Mouse (Mus musculus) layer of hippocampus, postnatal 14 days (tissue): Measurements from ENCODE around the gene Golim4. TPM values are rescaled to one million over a fixed set of nuclear protein-coding genes. Genes with fewer than 3 reads are reported as not detected.
A peak's percentile ranks its signal among the peaks of the same experiment; 100 is the strongest.
"Not testable (repeated sequence)": the region's sequence is repeated elsewhere in the genome, so short reads cannot be mapped to it uniquely, and the experiment has no call there.

Experiments
- DNase-seq, 2 experiments: peaks; one replicate each; pipeline ENCODE4 v3.0.0; 2021 to 2022; ENCODE audit warnings: low spot score in 2 of 2, mixed read lengths in 1 of 2
- long read RNA-seq, 2 experiments: library from polyadenylated mRNA; stranded (forward); transcript quantifications; one replicate each; pipeline ENCODE4 v2.0.0; 2021
- total RNA-seq, 2 experiments: library from RNA; stranded (reverse); gene quantifications; 2 replicates each; pipeline ENCODE4 v1.2.3; 2021

The Golim4 gene
- 10 to 100 TPM; 26.3 to 27.6 TPM for total RNA-seq
- long read RNA-seq, experiment 1, full-length matches to known transcripts: 15 of 19 reads
- long read RNA-seq, experiment 1, partial matches to known transcripts: 4 of 19 reads
- long read RNA-seq, experiment 1, other reads (novel, unspliced or antisense): 0 of 19 reads
- long read RNA-seq, experiment 2, full-length matches to known transcripts: 14 of 16 reads
- long read RNA-seq, experiment 2, partial matches to known transcripts: 1 of 16 reads
- long read RNA-seq, experiment 2, other reads (novel, unspliced or antisense): 1 of 16 reads

DNA sequence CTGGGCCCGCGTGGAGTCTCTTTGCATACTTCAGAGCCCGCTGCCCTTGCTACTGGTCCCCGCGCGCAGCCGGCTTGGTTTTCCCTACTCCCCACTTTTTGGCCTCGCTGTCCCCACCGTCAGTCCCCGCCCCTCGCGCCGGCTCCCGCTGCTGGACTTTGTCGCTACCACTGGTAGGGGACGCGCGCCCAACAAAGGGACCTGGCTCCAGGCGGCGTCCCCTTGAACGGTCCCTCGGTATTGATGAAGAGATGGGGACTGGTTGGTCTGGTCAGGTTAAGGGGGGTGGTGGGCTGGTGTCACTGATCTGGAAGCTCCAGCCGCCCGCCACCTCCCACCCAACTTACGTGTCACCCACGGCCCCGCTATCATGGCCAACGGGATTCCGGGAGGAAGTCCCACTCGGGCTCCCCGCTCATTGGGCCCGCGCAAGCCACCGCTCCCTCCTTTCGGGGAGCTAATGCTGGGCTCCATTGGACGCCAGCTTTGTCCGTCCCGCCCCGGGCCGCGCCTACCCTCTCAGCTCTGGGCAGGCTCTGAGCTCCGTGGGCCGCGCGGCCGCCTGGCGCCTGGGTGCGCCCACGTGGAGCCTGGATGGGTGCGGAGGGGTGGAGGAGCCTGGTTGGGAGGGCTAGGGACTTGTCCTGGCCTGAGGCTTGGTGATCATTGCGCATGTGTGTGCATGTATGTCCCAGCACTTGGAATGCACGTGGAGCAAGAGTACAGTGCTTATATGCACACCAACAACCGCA lies at the start of gene Golim4:
TSS of gene Golim4 (minus strand) at position 399 of the 752 bp plus-strand sequence.
- DNase-seq: peak; percentile 91 to 95

DNA sequence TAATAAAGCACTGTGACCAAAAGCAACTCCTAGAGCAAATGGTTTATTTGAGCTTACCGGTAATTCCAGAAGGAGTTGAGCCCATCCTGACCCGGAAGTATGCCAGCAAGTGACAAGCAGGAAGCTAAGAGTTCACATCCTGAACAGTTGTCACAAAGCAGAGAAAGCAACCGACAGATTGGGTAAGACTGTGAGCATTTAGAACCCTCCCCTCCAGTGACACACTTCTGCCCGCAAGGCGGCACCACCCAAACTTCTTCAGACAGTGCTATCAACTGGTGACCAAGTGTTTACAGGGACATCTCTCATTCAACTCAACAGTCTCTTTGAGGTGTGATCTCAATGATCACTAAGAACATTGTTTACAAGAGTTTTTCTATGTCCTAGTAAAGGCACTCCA lies 48.9 kb upstream of the Golim4 start:
- DNase-seq: no peak

DNA sequence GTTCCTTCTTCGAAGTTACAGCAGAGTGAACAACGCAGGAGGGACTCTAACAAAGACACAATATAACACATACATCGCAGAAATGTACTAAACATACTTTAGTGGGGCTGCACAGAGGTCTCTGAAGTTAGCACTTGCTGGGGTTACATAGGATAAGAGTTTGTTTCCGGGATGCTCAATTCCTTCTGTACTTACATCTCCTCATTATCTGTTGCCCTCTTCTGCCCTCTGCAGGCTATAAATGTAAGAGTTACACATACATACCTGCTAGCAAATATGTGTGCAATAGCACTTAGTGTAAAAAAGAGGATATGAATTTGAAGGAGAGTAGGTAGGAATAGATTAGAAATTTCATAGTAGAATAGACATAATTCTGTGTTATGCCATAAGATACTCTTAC lies 44.4 kb upstream of the Golim4 start:
- peak; percentile 6 to 73 for DNase-seq

DNA sequence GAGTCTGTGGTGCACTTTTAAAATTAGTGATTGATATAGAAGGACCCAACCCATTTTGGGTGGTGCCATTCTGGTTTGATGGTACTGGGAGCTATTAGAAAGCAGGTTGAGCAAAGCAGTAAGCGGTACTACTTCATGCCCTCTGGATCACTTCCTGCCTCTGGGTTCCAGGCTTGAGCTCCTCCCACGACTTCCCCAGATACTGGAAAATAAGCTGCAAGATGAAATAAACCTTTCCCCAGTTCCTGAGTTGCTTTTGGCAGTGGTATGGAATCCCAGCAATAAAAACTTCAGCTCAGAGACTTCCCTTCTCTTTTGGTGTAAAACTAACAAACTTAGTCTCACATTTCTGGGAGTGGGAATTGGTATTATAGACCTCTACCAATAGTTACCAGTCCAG lies 43.7 kb upstream of the Golim4 start:
- no peak for DNase-seq

DNA sequence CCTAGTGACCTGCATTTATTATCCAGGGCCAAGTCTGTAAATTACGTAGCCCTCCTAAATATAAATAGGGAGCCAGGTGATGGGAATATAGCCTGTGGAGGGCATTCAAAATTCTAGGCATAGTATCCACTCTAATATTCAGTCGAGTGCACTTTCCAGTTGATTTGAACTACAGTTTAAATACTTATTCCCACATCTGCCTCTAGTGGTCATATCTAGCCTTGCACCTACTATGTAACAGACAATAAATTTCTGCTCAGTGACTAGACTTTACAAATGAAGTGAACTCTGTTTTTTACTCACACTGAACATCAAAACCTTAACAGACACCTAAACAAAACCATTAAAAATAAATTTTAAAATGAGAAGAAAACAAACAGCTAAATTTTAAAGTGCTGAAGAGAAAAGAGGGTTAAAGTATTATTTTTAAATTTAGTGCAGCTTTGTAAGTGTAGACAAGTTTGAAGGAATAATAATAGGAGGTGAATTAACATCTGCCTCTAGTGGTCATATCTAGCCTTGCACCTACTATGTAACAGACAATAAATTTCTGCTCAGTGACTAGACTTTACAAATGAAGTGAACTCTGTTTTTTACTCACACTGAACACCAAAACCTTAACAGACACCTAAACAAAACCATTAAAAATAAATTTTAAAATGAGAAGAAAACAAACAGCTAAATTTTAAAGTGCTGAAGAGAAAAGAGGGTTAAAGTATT lies 24.4 kb upstream of the Golim4 start:
- DNase-seq: peak in 1 of 2 experiments; percentile 4

DNA sequence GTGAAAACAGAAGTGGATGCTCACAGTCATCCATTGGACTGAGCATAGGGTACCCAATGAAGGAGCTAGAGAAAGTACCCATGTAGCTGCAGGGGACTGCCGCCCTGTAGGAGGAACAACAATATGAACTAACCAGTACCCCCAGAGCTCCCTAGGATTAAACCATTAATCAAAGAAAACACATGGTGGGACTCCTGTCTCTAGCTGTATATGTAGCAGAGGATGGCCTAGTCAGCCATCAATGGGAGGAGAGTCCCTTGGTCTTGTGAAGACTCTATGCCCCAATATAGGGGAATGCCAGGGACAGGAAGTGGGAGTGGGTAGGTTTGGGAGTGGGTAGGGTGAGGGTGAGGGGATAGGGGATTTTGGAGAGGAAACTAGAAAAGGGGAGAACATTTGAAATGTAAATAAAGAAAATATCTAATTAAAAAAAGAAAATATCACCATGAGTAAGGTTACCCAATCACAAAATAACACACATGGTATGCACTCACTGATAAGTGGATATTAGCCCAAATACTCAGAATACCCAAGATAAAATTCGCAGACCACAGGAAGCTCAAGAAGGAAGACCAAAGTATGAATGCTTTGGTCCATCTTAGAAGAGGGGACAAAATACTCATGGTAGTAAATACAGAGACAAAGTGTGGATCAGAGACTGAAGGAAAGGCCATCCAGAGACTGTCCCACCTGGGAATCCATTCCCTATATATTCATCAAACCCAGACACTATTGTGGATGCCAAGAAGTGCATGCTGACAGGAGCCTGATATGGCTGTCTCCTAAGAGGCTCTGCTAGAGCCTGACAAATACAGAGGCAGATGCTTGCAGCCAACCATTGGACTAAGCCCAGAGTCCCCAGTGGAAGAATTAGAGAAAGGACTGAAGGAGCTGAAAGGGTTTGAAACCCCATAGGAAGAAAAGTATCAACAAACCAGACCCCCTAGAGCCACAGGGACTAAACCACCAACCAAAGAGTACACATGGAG lies 6.3 kb upstream of the Golim4 start:
- DNase-seq: not testable (repeated sequence)

DNA sequence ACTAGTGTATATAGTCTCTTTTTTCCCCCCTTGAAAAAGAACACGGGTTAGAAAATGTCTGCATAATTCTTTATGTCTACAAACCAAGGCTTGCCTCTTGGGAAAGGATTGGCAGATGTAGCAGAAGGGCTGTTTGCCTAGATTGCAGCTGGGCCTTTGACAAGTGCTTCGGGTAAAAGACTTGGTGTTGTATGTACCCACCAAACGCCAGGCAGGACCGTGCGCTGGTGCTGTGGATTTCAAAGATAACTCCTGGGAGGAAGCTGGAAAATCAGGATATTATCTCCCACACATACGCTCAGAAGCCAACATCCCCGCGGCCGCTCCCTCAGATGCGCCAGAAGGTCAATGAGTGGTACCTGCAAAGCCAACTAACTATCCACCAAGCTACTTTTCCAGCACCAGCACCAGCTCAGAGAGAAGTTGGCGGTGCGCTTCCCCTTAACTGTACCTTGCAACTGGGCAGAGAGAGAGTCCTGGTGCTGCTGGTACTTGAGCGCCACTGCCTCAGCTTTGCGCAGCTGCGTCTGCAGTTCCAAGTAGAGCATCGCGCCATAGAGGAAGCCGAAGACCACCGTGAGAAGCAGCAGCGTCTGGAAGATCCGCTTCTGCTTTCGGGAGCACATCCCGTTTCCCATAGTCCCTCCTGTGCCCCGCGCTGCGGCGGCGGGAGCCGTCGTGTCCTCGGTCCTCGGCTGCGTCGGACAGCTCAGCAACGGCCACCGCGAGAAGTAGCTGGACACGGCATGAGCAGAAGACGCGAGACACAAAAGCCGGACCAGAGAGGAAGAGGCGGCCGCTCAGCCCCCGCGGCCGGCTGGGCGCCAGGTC lies 873 bp downstream of the Golim4 start:
- DNase-seq: peak; percentile 15 to 36

DNA sequence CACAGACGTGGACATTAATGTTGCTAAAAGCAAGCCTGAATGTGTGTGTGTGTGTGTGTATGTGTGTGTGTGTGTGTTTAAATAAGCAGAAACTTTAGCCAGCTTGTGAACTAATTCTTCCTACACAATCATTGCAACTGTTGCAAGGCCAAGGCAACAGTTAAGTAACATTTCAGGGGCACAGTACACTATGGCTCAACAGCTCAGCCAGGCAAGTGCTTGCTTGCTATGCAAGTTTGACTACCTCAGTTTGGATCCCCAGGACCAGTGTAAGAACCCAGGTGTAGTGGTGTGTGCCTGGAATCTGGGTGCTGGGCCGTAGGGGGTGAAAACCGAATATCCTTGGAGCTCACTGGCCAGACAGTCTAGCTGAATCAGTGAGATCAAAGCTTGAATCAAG lies 2.6 kb downstream of the Golim4 start:
- DNase-seq: no peak

DNA sequence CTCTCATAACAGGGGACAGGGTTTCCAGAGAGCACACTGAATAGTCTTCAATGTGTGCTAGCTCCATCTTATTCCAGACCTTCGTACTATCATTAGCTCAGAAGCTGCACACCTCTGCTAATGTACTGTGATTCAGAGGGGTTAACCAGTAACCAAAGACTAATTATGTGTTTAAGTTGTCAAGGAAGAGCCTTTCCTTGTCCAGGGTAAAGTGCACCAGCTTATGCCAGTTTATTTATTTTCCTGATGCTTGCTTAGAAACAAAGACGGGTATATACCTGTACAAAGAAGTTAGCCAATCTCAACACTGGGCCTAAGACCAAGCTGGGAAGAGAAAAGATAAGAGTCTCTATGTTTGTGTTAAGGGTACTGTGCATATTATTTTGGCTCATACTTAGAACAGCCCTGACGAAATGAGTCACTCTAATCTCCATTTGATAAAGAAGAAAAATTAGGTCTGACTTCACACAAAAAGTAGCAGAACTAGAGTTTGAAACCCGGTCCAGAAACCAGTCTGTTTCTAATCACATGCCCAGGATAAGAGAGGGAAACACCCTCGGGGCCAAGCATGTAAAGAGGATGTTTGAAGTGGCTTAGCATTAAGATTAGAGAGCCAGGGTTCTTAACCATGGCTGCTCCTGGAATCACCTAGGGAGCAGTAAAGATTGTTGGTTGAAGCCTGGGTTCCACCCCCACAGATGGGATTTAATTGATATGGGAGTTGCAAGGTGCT lies 4.3 kb downstream of the Golim4 start:
- DNase-seq: no peak

DNA sequence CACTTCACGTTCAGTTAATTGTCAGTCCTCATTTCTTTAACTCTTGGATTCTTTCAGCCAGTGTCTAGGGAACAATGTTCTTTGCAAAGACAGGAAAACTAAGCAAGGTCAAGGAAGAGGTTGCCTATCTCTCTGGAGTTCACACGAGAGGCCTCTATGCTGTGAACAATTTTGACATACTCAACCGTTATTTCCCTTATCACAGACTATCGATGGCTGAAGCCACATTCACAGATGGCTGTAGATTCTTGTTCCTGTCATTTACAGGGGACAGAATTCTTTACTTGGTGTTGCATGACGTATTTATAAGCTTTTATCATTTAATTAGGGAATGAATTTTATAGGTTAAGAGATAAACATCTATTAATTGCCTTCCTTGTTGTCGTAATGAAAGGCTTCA lies 5.9 kb downstream of the Golim4 start:
- DNase-seq: no peak

DNA sequence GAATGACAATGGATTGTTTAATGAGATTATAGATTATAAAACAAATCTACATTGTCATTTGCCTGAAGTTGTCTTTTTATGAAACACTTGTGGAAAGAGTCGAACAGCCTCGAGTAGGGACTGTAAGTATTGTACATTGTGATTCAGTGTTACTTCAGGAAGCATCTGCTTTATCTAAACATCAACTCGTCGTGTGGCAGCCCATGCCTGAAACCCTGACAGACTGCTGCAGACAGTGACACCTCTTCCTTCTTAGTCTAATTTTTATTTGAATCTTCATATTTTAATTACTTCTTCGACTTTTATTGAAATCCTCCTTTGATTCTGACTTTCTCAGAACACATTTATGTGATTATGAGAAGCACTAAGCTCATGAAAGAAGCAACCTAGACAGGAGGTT lies 7.4 kb downstream of the Golim4 start:
- no peak for DNase-seq

DNA sequence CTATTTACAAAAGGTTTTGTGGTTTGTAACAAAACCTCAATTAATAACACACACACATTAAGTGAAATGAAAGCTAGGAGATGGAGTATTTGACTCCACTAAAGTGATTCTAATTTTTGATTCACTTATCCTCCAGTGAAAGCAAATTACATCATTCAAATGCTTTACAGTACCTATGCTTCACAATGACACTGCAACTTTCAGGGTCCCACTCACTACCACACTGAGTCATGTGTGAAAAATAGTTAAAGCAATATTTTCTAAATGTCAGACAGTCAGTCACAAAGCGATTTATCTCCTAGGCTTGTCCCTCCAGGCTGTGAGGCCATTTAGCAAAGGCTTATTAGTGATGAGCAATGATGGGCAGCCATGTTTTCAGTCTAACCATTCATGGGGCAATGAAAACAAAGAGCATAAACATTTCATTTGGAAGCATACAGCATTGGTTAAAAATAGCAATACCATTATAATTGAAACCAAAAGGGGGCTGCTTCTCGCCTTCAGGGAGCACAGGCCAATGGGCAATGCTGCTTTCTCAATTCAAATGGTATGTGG lies 8.1 kb downstream of the Golim4 start:
- DNase-seq: no peak

DNA sequence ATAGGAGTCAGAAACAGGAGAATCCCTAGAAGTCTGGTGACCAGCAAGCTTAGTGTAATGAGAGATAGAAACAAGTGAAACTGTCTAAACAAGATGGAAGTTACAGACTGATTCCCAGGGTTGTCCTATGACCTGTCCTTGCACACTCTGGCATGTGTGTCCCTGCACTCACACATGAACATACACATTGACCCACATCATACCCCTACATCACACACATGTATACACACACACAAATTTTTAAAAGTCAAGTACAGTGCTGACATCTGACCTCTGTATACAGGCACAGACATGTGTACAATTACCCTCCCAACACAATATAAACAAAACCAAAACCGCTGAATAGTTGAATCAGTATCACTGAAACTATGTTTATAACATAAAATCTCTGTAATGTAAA lies 8.7 kb downstream of the Golim4 start:
- DNase-seq: no peak

DNA sequence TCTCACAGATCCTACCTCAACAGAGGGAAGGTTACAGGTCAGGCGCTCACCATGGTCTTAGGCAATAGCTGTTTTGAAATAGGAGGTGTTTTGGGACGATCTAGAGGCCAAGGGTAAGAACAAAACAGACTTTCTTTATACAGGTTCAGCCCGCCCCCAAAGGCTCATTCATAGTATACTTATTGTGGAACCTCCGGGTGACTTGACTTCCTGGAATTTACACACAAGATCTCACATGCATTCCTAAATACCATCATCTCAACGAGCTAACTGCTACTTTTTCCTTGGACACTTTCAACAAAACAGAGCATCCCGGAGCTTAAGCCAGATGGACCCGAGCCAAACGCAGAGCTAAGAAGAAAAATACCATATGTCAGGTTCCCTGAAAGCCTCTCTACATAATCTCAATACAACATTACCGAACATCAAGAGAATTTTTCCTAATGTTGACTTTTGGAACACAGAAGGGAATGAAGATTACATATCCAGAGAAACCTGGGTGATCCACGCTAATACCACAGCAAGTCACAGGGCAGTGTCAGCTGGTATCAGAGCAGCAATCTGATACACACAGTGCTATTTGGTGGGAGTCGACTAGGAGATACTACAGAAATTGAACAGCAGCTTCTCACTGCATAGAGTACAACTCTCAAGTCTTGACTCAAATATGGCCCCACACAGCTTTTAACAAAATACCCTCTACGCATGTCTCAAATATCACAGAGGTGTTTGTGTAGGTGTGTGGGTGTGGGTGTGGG lies 14.3 kb downstream of the Golim4 start:
- DNase-seq: no peak

DNA sequence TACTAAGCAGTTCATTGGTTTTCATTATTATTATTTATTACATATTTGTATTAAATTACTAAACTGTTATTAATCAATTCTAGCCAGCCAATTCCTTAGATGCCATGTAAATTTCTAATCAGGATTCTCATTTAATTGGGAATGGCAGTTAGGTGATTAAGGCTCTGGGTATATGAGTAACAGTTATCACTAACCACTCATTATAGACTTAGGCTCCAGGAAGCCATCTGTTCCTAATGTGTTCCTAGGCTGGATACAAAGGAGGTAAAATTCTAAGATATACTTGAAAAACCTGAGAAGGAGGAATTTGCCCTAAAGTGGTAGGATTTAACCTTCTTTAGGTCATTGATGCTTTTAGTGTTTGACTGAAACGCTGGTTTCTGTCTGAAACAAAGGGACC lies 14.9 kb downstream of the Golim4 start:
- no peak for DNase-seq

DNA sequence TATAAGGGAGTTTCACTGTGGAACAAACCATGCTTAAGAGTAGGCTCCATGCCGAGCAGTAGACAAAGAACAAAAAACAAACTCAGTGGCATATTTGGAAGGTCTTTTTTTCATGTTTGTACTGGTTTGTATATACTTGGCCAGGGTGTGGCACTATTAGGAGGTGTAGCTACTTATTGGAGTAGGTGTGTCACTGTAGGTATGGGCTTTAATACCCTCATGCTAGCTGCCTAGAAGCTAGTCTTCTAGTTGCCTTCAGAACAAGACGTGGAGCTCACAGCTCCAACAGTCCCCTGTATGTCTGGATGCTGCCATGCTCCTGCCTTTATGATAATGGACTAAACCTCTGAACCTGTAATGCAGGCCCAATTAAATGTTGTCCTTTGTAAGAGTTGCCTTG lies 20.6 kb downstream of the Golim4 start:
- no peak for DNase-seq

DNA sequence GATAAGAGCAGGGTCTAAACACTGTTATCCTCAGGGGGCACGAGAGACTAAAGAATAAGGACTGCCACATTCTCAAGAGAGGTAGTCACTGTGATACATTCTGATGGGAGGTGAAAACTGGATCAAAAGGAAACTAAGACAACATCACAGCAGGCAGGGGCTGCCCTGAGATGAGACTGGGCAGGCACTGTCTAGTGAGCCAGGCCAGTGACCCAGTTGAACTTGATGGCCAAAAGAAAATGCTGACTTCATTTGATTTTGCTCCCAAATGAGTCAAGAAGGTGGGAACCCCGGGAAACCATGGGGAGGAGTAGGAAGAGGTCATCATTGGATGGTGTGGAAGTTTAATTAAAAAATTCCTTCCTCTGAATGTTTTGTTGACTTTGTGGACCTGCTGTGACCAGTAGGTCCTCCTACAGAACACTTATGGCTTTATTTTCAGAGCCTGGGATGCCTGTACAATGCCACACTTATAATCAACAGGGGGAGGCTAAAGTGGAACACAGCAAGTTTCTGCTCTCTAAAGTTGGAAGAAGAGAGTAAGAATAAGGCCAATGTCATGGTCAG lies 26.0 kb downstream of the Golim4 start:
- no peak for DNase-seq
